Mouse (Mus musculus) ES-E14 (cell line): Measurements from ENCODE around the gene Ccdc191. TPM values are rescaled to one million over a fixed set of nuclear protein-coding genes. Genes with fewer than 3 reads are reported as not detected.

ENCODE experiments used
- DNase-seq: peaks from one replicate; pipeline ENCODE4 v3.0.0-alpha.2; 2013; ENCODE audit warnings: low read depth, low spot score
- H3K27ac ChIP-seq: 2 replicates; pipeline ENCODE4 v1.5.1; 2012; ENCODE audit warnings: low read depth, mild to moderate bottlenecking, low read length, moderate library complexity, mixed read lengths; ENCODE audit not compliant: poor library complexity, insufficient read depth, severe bottlenecking
- H3K36me3 ChIP-seq: 2 replicates; pipeline ENCODE4 v1.6.1; 2012; ENCODE audit warnings: mild to moderate bottlenecking, low read length, moderate library complexity, mixed read lengths; ENCODE audit not compliant: control insufficient read depth, poor library complexity, insufficient read depth, severe bottlenecking
- H3K4me1 ChIP-seq, 2 experiments: fragments of 150-350 bp in 1 of 2; sonication (generic) in 1 of 2; 2 replicates each; pipeline ENCODE4 v1.6.1; 2012; ENCODE audit warnings: low read length in 2 of 2, mild to moderate bottlenecking in 1 of 2, mixed read lengths in 1 of 2; ENCODE audit not compliant: control insufficient read depth in 2 of 2, insufficient read depth in 2 of 2, poor library complexity in 1 of 2
- H3K4me3 ChIP-seq, 2 experiments: fragments of 150-350 bp in 1 of 2; sonication (generic) in 1 of 2; 2 replicates each; pipeline ENCODE4 v1.5.1; 2012; ENCODE audit warnings: low read length in 2 of 2, low read depth in 1 of 2, mild to moderate bottlenecking in 1 of 2, mixed read lengths in 1 of 2; ENCODE audit not compliant: insufficient read depth in 1 of 2, poor library complexity in 1 of 2, severe bottlenecking in 1 of 2
- H3K9ac ChIP-seq: 2 replicates; pipeline ENCODE4 v1.6.1; 2012; ENCODE audit warnings: low read depth, mild to moderate bottlenecking, low read length, mixed read lengths; ENCODE audit not compliant: poor library complexity, insufficient read depth, severe bottlenecking
- H3K9me3 ChIP-seq: fragments of 150-350 bp; sonication (generic); 2 replicates; pipeline ENCODE4 v1.6.1; 2012; ENCODE audit warnings: low read depth, mild to moderate bottlenecking, low read length; ENCODE audit not compliant: control insufficient read depth, insufficient read depth
- CHD2 ChIP-seq: IDR thresholded peaks from 2 replicates; pipeline ENCODE4 v1.6.1; 2014; ENCODE audit warnings: mild to moderate bottlenecking, low read depth, low read length, inconsistent platforms
- HCFC1 ChIP-seq: IDR thresholded peaks from 2 replicates; pipeline ENCODE4 v1.6.1; 2012; ENCODE audit warnings: low read length, inconsistent platforms, borderline replicate concordance; ENCODE audit not compliant: insufficient read depth
- MAFK ChIP-seq: IDR thresholded peaks from 2 replicates; pipeline ENCODE4 v1.6.1; 2014; ENCODE audit warnings: mild to moderate bottlenecking, low read depth, low read length, inconsistent platforms; ENCODE audit not compliant: insufficient read depth
- ZC3H11A ChIP-seq: IDR thresholded peaks from 2 replicates; pipeline ENCODE4 v1.6.1; 2012; ENCODE audit warnings: low read depth, mild to moderate bottlenecking, inconsistent platforms, low read length, borderline replicate concordance
- ZNF384 ChIP-seq: IDR thresholded peaks from 2 replicates; pipeline ENCODE4 v1.6.1; 2012; ENCODE audit warnings: low read depth, low read length, inconsistent platforms
- in situ Hi-C, 2 experiments: fragments of 600-800 bp; cut with MboI; formaldehyde crosslinking; loops; one replicate each; pipeline ENCODE4 v1.15.1; 2025; ENCODE audit warnings: low sequenced_read_pairs in 2 of 2, inconsistent platforms in 1 of 2; ENCODE audit not compliant: unreplicated experiment in 2 of 2
- total RNA-seq: library from RNA; depleted of rRNA; stranded (reverse); fragments of 300-350 nt; gene quantifications from 2 replicates; pipeline ENCODE4 v1.2.3, GENCODE M21; 2012

Gene Ccdc191
- total RNA-seq, 1 experiment: 13.8 TPM

GRCm38 (mm10) chr16:43860624-43861023, 29.0 kb upstream of the Ccdc191 start:
- in situ Hi-C loops: no loop called here
- no peaks in the 10 kb centered on the region for H3K9me3 ChIP-seq
- H3K4me1 ChIP-seq: no peaks in the 10 kb centered on the region
- H3K4me3 ChIP-seq: no peak overlapping the region
- H3K27ac ChIP-seq: no peak overlapping the region
- TF ChIP-seq CHD2: no peak
- TF ChIP-seq MAFK: peak; percentile 43; the same call in 1 of the 2 replicates
- no peak for DNase-seq
- H3K9ac ChIP-seq: no peak overlapping the region
- peaks cover 16% of the 10 kb centered on the region for H3K36me3 ChIP-seq

GRCm38 (mm10) chr16:43869805-43870204, 19.8 kb upstream of the Ccdc191 start:
- no peak for DNase-seq
- H3K36me3 ChIP-seq: peaks cover 40% of the 10 kb centered on the region
- in situ Hi-C loops: no loop called here
- no peak overlapping the region for H3K9ac ChIP-seq
- H3K4me1 ChIP-seq: no peaks in the 10 kb centered on the region
- H3K4me3 ChIP-seq: no peak overlapping the region
- no peak overlapping the region for H3K27ac ChIP-seq
- TF ChIP-seq CHD2 (no peak), HCFC1 (no peak), ZC3H11A (no peak), MAFK (no peak), ZNF384 (no peak)
- H3K9me3 ChIP-seq: no peaks in the 10 kb centered on the region

DNA sequence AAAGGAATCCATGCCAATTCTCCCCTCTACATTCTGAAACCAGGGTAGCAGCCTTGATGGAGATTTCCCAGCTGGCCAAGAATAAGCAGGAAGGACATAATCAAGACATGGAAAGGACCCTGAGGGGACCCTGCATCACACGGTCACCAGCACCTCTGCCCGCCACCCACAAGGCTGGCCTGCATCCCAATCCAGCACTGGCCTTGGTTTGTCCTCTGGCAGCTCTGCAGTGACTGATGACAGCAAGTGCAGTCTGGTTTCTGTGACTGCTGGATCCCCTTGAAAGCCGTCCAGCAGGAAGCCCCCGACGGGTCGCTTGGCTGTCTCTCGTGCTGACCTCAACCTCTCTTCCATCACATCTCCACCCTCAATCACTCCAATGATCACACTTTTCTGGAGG, 18.2 kb upstream of the Ccdc191 start:
- no peak for DNase-seq
- H3K27ac ChIP-seq: no peak overlapping the region
- in situ Hi-C loops: no loop called here
- TF ChIP-seq ZNF384: no peak
- TF ChIP-seq CHD2: no peak
- TF ChIP-seq ZC3H11A: no peak
- no peak for TF ChIP-seq MAFK
- TF ChIP-seq HCFC1: no peak
- H3K9ac ChIP-seq: no peak overlapping the region
- H3K4me1 ChIP-seq: no peaks in the 10 kb centered on the region
- H3K4me3 ChIP-seq: no peak overlapping the region
- H3K9me3 ChIP-seq: no peaks in the 10 kb centered on the region
- H3K36me3 ChIP-seq: peaks cover 50% of the 10 kb centered on the region

- no peak for TF ChIP-seq ZC3H11A
- Histone ChIP-seq H3K9ac (no peak overlapping the region), H3K4me1 (no peaks in the 10 kb centered on the region), H3K36me3 (peaks cover 27% of the 10 kb centered on the region), H3K27ac (no peak overlapping the region), H3K4me3 (no peak overlapping the region), H3K9me3 (no peaks in the 10 kb centered on the region)
- in situ Hi-C loops: no loop called here
- no peak for DNase-seq
Observed at GRCm38 (mm10) chr16:43879769-43880168, 9.8 kb upstream of the Ccdc191 start.

- TF ChIP-seq CHD2 (no peak), ZNF384 (no peak), HCFC1 (no peak), MAFK (no peak), ZC3H11A (no peak)
- Histone ChIP-seq H3K27ac (no peak overlapping the region), H3K4me3 (no peak overlapping the region), H3K9me3 (no peaks in the 10 kb centered on the region), H3K4me1 (no peaks in the 10 kb centered on the region), H3K36me3 (peaks cover 15% of the 10 kb centered on the region), H3K9ac (no peak overlapping the region)
- DNase-seq: no peak
- in situ Hi-C loops: no loop called here
Observed at GRCm38 (mm10) chr16:43881636-43882035, 8.0 kb upstream of the Ccdc191 start.
